Mouse (Mus musculus) regulatory T cell (primary cell): ENCODE data around the gene Sgms1.

Source experiments
- in situ Hi-C: fragments of 300-600 bp; cut with MboI, MseI; formaldehyde crosslinking; loops from one replicate; pipeline ENCODE4 v1.15.1; 2025; ENCODE audit warnings: high pct_unique_total_duplicates

The Sgms1 gene

DNA sequence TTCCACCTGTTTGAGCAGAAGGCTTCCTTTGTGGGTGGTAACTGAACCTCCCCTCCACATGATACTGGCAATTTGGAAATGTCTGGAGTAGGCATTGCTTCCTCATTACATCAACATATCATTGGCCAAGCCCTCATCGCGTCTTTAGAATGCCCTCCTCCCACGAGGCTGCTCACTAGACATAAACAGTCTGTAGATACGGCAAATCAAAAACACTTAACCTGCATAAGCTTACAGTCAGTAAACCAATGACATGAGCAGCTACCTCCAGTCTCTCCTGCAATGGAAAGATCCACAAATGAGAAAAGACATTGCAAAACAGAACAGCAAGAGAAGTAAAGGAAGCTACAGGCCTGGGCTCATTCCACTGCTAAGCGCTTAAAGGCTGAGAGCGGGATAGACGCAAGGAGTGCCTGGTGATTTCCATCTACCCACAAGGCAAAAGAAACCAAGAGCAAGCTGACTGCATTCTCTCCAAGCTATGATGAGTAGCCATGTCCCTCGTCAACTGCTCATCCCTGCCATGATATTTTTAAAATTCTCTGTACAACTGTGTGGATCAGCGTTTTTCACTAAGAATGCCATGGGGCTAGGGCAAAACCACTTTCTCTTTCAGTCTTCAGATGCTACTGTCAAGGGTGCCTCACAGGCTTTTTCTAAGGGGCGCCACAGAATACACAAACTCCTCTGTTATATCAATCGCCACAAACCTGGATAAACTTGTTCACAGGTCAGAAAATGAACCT is 117.9 kb downstream of the Sgms1 start:
- in situ Hi-C loops: loop anchor here (10.0 kb wide), 1 partner anchor 357 kb away; no protein-coding TSS in a partner anchor

DNA sequence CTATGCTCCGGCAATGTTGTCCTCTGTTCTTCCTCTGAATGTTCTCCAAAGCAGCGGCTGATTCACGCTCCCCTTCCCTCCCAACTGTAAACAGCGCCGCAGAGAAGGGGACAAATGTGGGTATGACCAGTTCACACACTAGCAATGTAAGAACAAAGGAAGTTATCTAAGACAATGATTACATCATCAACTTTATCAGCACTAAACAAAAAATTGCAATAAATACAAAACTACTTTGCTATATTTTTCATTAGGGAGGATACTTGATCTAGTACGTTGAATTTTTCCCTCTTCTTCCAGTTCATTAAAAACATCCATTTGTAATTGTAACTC is 119.7 kb downstream of the Sgms1 start:
- in situ Hi-C loops: loop anchor here (5.0 to 10.0 kb wide), 2 partner anchors 47 to 355 kb away; no protein-coding TSS in a partner anchor

DNA sequence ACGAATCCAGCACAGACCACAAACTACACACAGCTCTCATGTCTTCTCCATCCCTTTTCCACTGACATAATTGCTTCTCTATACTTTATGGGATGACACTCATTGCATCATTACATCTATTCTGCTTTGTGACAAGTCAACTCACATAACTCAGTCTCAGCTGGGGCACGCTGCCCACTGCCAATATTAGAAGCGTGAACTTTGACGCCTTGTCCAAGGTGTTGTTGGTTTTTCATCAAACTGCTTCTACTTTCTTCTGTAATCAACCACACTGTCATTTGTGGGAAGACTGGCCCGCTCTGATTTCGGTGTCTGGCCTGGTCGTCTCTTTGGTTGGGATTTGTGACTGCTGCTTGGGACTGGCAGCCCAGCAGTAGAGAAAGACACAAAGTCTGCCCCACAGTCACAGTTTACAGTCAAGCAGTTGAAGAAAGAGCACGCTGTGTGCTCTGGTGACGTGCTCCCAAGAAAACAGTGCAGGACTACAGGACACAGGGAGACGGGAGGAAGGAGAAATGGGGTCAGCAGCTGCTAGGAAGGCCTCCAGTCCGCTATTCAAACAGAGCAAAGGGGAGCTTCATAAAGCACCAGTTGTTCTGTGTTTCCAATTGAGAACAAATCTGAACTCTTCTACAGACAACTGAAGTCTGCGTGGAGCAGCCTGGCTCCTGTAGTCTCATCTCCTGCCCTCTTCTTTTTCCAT is 120.2 kb downstream of the Sgms1 start:
- in situ Hi-C loops: loop anchor here (5.0 kb wide), 1 partner anchor 48 kb away; no protein-coding TSS in a partner anchor

- in situ Hi-C loops: loop anchor here (5.0 kb wide), 1 partner anchor 49 kb away; no protein-coding TSS in a partner anchor
Measured at GRCm38 (mm10) chr19:32268562-32268961, 121.0 kb downstream of the Sgms1 start.

DNA sequence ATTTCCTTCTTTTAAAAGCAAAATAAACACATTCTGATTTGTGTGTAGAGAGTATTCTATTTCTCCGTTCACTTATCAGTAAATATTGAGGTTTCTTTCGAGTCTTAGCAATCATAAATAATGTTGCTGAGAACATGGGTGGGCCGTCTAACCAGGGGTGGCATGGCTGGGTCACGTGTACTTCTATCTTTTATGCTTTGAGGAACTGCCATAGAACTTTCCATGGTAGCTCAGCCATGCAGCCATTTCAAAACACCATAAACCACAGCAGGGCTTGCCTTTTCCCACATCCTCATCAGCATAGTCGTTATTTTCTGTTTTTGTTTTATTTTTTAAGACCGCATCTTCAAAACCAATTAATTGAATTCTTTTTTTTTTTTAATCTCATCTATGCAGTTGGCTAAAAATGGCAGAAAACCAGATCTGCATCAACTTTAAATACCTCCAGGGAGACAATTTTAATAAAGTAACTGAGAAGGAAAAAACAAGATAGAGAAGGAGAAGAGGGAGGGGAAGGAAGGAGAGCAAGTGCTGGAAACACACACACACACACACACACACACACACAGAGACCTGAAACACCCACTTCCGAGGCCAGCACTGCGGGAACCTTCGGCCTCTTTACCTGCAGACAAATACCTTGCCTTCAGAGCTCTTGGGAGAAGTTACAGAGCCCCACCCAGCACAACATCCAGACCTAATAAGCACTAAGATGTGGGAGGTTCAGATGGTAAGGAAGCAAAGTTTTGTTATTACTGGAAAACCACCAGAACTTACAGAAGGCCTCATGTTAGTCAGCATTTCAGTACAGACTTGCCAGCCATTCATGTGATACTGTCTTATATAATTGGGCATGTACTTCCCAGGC is 122.9 kb downstream of the Sgms1 start:
- in situ Hi-C loops: loop anchor here (5.0 kb wide), 1 partner anchor 51 kb away; no protein-coding TSS in a partner anchor

DNA sequence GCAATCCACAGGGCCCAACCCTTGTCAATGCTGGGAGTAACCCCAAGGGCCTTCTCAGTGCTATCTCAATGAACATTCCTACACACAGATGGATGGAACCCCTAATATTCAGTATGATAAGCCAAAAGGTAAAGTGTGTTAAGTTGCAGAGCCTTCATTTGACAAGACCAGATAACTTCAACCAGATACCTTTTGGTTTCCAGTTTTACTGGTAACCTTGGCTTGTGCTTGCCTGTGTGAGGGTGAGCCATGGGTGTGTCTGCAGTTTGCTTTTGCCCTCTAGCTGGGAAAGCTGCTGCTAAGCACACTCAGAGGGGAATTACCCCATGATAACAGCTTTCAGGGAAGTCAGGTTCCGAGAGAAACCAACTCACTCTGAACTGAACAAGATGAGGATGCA is 125.8 kb downstream of the Sgms1 start:
- in situ Hi-C loops: no loop called here

GRCm38 (mm10) chr19:32262805-32263572 is 126.5 kb downstream of the Sgms1 start:
- in situ Hi-C loops: no loop called here

DNA sequence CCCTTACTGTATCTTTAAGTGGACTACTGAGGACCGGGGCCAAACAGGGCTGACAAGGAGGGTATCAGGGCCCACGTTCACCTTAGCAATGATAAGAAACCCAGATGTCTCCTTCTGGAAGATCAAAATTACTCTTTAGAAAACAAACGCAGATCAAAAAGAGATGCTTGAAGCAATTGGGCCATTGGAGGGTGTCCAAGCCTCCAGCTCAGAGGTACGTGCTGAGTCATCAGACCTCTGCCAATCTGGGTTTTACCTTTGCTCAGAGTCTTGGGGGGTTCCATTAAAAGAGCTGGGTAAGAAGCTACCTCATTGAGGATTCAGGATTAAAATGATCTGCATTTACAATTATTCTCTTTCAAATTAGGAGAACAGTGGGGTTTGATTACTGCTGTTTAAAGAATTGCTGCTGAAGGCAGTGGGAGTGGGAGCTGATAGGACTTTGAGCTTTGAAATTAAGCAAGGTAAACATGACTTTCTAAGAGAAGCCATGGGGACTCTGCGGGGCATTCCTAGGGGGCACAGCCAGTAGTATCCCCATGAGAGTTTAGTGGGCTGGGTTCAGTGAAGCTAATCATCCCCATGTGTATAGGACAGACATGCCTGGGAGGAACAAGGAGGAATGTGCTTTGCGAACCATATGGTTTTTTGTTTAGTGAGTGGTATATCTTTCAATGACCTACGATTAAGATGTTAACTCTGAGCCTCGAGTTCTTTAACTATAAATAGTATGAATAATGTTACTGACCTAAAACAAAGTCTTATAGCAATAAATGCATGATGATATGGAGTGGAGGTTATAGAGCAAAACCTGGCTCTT is 128.4 kb downstream of the Sgms1 start:
- in situ Hi-C loops: no loop called here

- in situ Hi-C loops: no loop called here
Measured at GRCm38 (mm10) chr19:32259830-32260229, 129.7 kb downstream of the Sgms1 start.

GRCm38 (mm10) chr19:32259048-32259447 is 130.5 kb downstream of the Sgms1 start:
- in situ Hi-C loops: no loop called here

GRCm38 (mm10) chr19:32258146-32258545 is 131.4 kb downstream of the Sgms1 start:
- in situ Hi-C loops: no loop called here

GRCm38 (mm10) chr19:32257616-32258015 is 131.9 kb downstream of the Sgms1 start:
- in situ Hi-C loops: no loop called here

GRCm38 (mm10) chr19:32256706-32257415 is 132.7 kb downstream of the Sgms1 start:
- in situ Hi-C loops: no loop called here

GRCm38 (mm10) chr19:32255429-32256185 is 133.9 kb downstream of the Sgms1 start:
- in situ Hi-C loops: no loop called here

- in situ Hi-C loops: loop anchor here (5.0 kb wide), 1 partner anchor 38 kb away; no protein-coding TSS in a partner anchor
Measured at GRCm38 (mm10) chr19:32254739-32255344, 134.7 kb downstream of the Sgms1 start.

GRCm38 (mm10) chr19:32254204-32254603 is 135.3 kb downstream of the Sgms1 start:
- in situ Hi-C loops: loop anchor here (5.0 kb wide), 1 partner anchor 37 kb away; no protein-coding TSS in a partner anchor

- in situ Hi-C loops: loop anchor here (5.0 kb wide), 1 partner anchor 36 kb away; no protein-coding TSS in a partner anchor
Measured at GRCm38 (mm10) chr19:32252987-32253386, 136.5 kb downstream of the Sgms1 start.

DNA sequence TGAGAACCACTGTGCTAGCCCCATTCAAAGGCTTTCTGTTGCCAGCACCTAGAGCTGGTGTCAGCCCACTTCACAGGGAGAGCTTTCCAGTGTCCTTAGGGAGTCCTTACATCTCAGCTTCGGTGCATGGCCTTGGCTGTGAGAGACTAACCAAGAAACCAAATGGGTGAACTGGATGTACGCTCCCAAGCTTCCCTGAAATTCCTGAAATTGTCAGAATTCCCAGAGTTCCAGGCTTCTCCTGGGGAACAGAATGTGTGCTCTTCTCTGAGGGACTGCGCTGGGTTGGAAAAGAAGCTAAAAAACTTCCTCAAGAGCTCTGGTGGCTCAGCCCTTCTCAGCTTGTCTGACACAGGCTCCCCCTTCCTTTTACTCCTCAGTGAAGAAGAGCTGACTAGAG is 137.1 kb downstream of the Sgms1 start:
- in situ Hi-C loops: loop anchor here (5.0 kb wide), 1 partner anchor 35 kb away; no protein-coding TSS in a partner anchor
